Mouse (Mus musculus): ENCODE results near the gene Gnao1.

Gene Gnao1

DNA sequence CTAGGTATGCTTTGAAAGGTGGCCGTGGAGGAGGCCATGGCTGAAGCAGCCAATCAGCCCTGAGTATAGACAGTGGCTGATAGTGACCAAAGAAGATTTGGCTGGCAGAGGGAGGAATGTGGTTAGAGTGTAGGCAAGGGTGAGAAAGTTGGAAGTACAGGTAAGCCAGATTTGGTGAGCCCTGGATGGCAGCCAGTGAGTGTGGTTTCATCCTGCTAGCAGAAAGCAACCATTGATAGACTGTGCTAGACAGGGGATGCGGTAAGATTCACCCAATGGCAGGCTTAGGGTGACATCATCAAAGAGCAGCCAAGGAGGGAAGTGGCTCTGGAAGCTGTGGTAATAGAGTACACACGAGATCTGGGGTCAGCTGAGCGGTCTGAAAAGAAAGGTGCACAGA lies 88.8 kb downstream of the Gnao1 start:
- DNase-seq, result no peak

DNA sequence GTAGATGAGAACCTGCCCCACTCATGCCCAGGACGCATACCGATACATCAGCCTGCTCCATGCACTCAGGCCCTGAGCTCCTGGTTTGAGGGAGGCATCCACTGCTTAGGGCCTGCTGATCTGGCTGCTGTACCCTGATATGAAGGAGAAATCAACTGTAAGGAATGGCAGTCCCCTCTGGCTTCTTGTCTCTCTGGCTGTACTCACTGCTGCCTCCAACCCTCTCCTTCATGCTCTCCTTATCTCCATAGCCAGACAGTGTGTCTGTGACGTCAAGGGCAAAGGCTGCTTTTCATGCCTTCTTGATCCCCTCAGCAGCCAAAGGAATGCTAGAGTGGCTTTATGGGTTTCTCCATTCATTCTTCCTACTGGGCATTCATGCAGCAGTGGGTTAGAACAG lies 92.3 kb downstream of the Gnao1 start:
- DNase-seq, result no peak

DNA sequence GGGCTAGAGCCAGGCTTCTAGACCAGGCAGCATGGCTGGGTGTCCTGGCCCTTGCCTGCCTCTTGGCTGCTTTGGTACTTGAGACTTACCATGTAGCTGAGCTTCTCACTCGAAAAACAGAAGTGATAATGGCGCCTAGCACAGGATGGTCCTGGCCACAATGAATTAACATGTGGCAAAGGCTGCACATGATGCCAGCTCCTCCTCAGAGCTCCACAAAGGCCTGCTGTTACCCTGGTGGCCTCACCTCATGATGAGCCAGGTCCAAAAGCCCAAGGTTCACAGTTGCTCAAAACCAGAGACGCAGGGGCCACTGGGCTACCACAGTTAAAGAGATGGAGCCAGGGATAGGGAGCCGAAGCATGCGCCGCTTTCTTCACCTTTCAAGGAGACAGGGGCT lies 97.2 kb downstream of the Gnao1 start:
- no peak for DNase-seq

DNA sequence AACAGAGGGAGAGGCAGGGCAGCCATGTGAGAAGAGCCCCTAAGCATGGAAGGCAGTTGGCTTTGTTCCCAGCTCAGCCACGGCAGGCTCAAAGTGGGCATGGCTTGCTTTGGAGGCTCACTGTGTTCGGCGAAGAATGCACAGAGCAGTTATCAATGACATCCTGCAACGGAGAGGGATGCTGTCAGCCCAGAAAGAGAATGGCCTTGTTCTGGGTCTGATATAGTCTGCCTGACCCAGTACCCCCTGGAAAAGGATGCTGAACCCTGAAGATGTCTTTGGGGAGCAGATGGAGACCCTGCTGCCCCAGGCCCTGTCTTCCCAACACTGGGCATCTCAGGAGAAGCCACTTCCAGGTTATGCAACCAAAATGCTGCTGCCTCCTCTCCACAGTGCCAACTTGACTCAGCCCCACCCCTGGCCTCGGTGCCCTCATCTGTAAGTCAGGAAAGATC lies 98.2 kb downstream of the Gnao1 start:
- DNase-seq, result no peak

DNA sequence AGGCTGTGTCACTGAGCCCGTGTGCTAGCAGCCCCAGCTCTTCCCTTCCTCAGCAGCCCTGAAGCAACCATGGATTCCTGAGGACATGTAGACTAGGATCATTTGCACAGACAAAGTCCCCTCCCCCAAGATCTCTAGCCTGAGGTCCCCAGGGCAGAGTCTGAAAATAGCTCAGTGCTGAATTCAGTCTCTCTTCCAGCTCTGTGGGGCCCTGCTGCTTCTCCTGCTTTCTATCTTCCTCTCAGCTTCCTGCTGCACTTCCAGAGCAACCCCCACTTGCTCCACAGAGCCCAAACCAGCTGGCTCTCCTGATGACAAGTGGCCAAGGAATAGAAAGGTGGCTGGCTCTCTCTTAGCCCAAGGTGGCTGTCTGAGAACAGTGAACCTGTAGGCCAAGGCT lies 98.8 kb downstream of the Gnao1 start:
- DNase-seq, result no peak

DNA sequence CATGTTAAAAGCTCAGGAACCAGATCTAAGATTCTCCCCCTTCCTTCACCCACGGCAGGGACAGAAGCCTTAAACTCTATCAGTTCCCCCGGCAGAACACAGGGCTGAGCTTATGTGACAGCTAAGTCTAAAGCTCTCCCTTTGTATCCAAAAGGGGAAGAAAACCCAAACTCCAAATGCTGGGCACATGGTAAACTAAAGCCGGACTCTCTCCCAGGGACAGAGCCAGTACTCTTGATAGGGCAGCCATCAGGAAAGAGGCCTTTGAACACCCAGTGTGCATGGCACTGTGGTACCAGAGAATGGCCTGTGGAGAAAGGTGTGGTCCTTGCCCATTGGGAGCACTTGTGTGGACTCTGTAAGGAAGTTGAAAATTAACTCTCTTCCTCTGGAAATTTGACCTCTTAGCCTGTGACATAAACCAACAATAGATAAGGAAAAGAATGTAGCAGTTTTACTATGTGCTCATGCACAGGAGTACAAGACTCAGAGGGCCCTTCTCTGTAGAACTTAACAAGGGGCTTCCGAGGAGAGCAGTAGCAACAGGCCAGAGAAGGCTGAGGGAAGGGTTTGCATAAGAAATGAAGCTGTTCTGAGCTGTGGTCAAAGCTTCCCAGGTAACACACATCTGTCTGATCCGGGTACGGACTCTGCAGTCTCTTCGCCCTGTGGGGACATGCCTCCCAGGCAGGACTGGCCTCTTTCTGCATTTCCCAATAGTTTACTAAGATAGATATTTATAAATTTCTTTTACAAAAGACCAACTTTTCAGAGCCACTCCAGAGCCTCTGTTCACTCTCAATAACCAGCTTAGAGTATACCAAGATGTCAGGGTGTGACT lies 102.2 kb downstream of the Gnao1 start:
- DNase-seq, result no peak

DNA sequence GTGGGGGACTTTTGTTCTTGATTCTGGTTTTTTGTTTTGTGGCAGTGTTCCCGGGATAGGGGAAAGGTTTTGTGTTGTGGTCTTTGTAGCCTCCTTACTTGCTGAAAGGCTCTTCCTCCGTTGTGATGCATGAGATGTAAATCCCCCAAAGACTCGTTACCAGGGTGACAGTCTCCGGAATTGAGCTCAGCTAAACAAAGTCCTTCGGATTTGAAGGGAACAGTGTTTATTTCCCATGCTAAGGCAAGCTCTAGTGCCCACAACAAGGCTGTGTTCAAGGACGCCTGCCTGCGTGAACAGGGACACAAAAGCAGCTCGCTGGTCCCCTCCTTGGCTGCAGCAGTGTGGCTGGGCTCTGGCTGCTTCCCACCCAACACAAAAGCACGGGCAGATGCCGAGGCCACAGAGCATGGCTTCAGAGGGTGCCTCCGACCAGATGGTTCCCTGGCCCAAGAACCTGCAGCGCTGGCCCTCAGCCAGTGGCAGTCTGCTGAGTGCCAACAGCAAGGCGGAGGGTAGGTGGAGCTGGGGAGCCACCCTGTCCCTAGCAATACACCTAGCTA lies 108.2 kb downstream of the Gnao1 start:
- peak; percentile 23 for DNase-seq

DNA sequence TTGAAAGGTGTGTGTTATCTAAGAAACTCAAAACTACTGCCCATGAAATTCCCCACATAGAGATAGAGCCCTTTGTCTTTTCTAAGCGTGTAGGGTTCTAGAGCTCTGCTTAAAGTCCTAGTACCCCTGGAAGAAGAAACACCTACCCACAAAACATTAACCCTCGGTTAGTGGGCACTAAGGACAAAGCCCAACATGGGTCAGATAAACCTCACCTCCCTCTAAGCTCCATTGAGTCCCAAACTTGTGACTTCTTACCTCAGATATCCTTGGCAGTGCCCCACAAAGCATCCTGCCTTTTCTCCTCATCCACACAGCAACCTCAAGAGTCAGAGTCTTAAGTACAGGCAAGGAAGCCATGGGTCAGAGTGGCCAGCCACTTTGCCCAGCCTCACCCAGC lies 108.8 kb downstream of the Gnao1 start:
- no peak for DNase-seq

DNA sequence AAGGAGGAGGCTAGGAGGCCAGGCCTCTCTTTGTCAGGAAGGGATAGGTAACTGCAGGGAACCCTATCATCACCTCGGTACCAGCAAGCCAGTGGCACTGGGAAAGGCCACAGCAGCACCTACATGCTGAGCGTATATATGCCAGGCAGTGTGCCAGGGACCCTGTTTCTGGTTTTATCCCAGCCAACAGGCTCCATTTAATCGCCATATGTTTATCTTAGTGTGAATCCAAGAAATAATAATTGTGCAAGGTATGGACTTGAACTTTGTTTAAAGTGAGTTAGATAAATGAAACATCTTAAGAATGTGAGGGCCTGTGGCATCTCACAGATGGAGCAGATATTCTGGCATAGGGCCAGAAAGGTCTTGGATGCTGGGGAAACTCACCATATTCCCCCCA lies 109.7 kb downstream of the Gnao1 start:
- DNase-seq, result no peak

DNA sequence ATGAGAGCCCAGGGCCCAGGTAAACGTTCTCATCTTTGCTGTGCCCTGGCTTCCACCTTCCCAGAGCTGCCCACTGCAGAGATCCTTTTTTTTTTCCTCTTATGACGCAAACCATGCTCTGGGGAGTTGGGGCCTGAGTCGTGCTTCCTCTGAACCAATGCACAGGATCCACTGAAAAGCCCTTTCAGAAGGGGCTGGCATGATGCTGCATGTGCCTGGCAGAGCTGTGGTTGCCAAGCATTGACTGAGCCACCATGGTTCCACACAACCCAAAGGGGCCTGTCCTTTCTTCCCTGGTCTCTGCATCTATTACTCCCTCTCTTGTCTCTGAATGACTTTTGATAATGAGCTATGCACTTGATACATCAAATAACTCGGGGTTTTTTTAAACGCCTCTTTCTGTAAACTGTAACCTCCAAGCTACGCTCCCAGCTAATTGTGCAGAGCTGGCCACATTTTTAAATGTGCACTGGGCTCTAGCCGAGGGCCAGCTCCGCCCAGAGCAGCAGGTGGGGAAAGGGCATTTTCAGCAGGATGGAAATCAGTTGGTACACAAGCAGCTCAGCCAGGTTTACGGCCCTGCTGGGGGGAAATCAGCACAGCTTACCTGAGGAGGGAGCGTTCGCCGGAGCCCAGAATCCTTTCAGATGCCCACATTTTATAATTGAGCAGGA lies 110.3 kb downstream of the Gnao1 start:
- DNase-seq, result no peak

DNA sequence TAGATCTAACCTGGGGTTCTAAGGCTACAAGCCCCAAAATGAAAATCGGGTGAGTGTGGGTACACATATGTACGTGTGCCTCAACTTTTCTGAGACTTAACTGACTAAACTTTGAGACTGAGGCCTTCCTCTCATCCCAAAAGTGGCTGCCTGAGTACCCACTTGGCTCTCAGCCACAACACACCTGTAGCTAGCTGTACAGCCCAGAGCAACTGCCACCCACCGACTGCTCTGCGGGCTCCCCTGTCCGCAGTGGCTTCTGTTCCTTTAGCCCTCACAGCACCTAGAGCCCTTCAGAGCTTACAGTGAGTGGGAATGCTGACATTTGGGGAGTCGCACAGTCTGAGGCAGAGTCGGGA lies 110.8 kb downstream of the Gnao1 start:
- no peak for DNase-seq

DNA sequence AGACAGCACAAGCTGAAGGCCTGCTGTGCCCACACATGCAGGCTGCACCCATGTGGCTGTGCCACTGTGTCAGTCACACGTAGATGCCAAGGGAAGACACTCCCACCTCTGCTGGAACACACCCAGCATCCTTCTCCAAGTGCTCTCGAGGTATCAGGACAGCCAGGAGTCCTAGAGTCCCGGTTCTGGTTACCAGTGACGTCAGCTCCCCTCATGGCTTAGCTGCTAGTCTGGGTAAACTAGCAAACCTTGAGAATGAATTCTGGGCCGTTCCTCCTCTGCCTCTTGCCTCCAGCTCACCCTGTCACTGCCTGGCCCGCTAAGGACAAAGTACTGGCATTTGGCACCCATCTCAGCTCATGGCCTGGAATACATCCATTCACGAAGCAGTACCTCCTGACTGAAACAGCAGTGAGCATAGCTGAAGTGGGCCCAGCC lies 114.2 kb downstream of the Gnao1 start:
- DNase-seq, result no peak

DNA sequence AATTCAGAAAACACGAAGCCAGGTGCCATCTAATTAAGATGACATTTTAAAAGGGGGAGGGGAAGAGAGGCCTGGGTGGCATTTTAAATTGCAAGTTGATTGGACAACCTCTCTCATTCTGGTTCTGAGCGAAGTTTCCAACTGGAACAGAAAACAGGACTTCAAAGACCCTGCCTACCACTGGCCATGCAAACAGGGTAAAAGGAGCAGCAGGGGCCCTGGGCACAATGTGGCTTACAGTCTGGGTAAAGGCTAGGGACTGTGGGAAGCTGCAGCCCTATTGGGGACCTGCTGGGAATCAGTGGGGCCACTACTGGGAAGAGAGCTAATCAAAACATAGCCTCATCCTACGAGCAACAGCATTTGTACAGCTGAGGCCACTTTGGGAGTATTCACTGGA lies 115.7 kb downstream of the Gnao1 start:
- DNase-seq, result no peak

DNA sequence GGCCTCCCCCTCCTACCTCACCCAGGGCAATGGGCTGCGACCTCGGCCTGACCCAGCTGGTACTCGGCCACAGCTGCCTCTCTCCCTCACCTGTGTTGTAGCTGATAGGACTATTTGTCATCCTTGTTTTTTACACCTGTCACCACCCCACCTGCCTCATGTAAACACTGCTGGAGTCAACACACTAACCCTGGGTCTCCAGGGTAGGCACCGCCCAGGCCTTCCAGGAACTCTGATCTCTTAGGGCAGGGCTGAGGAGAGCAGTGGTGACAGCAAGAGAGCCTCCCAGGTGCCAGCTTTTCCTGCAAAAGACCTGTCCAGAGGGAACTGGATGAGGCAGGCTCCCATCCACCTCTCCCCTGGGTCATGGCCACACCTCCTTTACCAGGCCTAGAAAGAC lies 119.5 kb downstream of the Gnao1 start:
- no peak for DNase-seq

DNA sequence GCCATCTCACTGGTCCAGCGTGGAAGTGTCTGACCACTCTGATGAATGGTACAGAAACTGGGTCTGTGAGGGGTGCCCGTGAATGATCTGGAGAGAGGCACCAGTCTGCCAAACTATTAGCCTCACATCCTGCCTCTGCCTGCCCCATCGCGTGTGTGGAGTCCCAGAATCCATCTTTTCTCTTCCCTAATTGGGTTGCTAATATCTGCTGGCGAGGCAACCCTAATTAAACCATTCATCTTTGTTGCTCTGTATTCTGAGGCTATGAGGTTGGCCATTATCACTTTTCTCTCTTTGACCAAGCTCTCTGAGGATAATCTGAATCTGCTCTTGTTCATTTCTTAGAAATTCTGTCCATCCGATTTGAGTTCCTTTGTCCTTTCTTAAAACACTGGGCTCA lies 121.6 kb downstream of the Gnao1 start:
- no peak for DNase-seq

DNA sequence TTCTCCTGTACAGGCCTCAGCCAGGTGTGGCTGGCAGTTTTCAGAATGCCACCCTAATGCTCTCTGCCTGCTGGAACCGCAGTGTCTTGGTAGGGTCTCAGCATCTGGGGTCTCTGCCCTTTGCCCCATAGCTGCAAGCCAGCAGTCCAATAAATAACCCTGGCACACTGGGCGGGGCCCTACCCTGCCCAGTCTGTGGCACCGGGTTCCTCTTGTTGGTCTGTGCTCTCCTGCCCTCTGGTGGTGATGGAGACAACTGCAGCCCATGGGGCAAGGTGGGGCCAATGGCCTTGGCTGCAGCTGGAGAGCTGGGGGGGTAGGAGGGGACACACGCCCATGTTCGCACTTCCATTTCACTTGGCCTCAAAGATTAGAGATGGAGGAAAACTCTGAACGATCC lies 123.1 kb downstream of the Gnao1 start:
- peak; percentile 82 for DNase-seq

DNA sequence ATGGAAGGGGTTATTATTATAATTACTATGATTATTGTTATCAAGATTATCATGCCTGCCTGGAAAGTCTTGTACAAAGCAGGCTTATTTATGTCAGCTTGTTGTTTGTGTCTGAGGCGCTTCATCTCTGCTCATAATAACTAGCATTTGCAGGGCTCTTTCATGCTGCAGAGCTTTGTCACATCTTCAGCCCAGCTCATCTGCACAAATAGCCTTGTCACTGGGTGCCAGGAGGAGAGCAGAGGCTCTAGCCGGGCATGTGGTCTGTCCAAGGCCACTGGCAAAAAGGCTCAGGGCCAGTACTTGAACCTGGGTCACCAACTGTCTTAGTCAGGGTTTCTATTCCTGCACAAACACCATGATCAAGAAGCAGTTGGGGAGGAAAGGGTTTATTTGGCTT lies 123.5 kb downstream of the Gnao1 start:
- DNase-seq, result no peak

DNA sequence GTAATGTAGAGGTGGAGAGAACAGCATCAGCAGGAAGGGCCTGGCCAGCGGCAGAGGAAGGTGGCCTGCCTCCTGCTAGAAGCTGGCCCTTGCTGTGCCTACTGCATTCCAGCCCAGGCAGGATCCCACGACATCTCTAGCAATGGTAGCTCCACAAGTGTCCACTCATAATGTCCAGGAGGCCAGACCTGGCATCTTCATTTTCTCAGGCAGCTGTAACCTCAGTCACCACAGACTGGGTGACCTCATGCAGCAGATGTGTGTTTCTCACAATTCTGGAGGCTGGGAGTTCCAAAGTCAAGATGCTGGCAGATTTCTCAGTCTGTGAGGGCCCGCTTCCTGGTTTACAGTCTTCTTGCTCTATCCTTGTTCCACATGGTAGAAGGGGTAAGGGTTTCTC lies 128.4 kb downstream of the Gnao1 start:
- no peak for DNase-seq

DNA sequence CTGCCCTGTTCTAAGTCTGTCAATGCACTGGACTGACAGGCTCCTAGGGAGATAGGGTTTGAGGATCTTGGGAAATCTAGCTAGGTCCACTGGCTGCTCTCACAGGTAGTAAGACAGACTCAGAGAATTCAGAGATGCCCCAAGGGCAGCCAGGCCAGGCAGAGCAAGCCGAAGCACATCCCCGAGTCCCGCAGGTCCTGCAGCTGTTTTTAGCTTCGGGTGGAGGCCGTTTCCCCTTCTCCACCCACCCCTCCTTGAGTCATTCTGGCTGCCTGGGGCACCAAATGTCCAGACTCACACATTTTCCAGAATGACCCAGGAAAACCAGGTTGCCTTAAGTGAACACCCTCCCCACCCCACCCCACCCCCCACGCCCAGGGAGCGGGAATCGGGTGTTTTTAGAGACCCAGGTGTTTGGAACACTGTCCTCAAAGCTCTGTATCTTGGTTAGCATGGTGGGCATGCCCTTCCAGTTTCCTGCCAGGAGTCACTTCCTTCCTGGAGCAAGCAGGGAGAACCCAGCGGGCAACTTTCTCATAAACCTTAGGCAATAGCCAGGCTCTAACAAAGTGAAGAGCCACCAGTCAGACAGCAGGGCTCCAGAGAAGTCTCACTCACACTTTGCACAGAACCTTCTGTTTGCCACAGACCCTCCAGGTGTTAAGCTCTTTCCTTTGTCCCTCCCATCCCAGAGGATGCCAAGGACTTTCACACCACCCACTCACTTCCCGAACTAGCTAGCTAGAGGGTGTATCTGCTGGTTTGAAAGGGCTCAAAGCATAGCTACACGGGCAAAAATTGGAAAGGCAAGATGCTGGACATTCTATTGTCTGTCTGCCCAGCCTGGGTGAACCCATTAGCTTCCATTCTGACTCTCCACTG lies 131.0 kb downstream of the Gnao1 start:
- no peak for DNase-seq

DNA sequence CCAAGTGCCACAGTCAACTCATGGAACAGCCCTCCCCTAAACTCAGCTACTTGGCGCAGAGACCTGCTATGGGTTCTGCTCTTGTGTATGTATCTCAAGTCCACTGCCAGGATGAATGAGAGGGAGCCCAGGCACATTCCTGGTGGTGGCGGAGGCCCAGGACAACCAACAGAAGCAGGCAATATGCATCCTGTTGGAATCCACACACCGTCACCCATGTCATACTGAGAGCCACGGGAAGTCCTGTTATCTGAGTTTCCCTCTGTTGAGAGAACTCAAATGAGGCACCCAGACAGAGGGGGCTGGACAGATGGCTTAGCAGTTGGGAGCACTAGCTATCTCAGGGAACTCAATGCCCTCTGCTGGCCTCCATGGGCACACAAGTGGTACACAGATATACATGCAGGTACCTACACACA lies 131.9 kb downstream of the Gnao1 start:
- no peak for DNase-seq

DNA sequence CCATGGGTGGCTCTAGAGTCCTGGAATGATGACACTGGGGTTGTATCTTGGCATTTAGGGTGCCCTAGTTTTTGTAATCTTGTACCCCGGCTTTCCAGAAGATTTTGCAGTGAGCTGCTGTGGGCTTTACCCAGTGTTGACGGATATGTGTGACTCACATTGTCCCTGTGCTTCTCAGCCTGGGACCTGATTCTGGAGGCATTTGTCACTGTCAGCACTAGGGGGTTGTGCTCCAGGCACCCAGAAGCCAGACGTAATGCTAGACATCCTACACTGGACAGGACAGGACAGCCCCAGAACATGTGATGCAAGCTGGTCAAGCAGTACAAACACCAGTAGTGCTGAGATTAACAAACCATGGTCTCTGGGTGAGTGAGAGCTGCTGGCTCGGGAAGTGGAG lies 136.0 kb downstream of the Gnao1 start:
- no peak for DNase-seq

DNA sequence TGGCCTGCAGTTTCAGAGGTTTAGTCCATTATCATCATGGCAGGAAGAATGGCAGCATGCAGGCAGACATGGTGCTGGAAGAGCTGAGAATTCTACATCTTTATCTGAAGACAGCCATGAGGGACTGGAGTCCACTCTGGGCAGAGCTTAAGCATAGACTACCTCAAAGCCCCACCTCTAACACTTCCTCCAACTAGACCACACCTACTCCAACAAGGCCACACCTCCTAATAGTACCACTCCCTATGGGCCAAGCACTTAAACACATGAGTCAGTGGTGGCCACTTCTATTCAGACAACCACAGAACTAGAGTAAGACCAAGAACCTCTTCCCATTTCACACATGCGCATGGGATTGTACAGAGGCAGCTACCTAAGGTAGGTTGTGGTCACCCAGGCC lies 136.6 kb downstream of the Gnao1 start:
- no peak for DNase-seq

DNA sequence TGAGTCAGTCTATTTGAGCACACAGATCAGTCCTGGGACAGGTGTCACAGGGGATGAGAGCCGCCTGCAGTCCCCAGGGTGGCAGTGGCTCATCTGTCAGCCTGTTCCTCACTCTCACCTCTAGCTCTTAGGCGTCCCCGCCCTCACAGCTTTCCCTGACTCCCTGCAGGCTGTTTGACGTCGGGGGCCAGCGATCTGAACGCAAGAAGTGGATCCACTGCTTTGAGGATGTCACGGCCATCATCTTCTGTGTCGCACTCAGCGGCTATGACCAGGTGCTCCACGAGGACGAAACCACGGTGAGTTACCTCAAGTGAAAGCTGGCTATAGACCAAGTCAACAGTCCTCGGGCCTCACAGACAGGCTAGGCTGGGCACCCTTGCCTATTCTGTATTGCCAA lies 140.4 kb downstream of the Gnao1 start:
- DNase-seq, result no peak

Measured in lung, postnatal 14 days (tissue).